13 mouse cellular contexts compared by ENCODE assay signal in genomic region chr3:151332688-151333452, GRCm38 (mm10).
DNase-seq lines count a peak whose midpoint lies in the region; ATAC-seq lines count a peak whose summit lies in the region.
"Had no signal": no experiment of that assay in that cellular context is flagged by ENCODE, and none has a peak within 500 bp of the region (broad histone marks: within the 10 kb centered on the region; RNA-seq: fewer than 3 reads in every experiment).

No protein-coding gene starts in this region.

- WGBS in embryonic facial prominence, embryonic 15.5 days, result 24% methylated on average over 9 of the region's 9 CpGs

- H3K9ac ChIP-seq in embryonic facial prominence, embryonic 15.5 days, result no peak overlapping the region

- no peaks in the 10 kb centered on the region for H3K27me3 ChIP-seq in embryonic facial prominence, embryonic 15.5 days

- intact Hi-C loops in left cerebral cortex, postnatal 4 days (cut with DNase I), result no loop called here
- intact Hi-C loops in left cerebral cortex, postnatal 36 days (cut with DNase I), result no loop called here

- H3K4me3 ChIP-seq in embryonic facial prominence, embryonic 15.5 days (replicated peaks), result no peak overlapping the region

- H3K4me1 ChIP-seq in embryonic facial prominence, embryonic 15.5 days, result peaks cover 27% of the 10 kb centered on the region

- H3K36me3 ChIP-seq in embryonic facial prominence, embryonic 15.5 days, result no peaks in the 10 kb centered on the region

- peak; percentile 42 for DNase-seq in embryo, embryonic 11 days
- DNase-seq in embryo, embryonic 10 days (ENCODE audit: low spot score), result no peak
- peak; percentile 14 for DNase-seq in left cerebral cortex, postnatal 4 days
- DNase-seq in left cerebral cortex, postnatal 36 days (ENCODE audit: low spot score in 2 of 2), result no peak
- DNase-seq in cerebellum, adult 9-10 months, result peak; percentile 79
- DNase-seq in frontal cortex, postnatal 25 days (ENCODE audit: low spot score in 2 of 2), result no peak
- DNase-seq in heart, adult 9 months (ENCODE audit: low spot score in 2 of 2), result no peak
- DNase-seq: adrenal gland, postnatal 10 days; gastrocnemius, postnatal 25 days; kidney, postnatal 14 days had no signal

- no peak; the same call in 1 of the 2 replicates for ATAC-seq in embryonic facial prominence, embryonic 15.5 days (ENCODE audit: insufficient number of reproducible peaks, low FRiP score, low TSS enrichment, low read depth)

- peak overlapping the region; percentile 69 for H3K27ac ChIP-seq in embryonic facial prominence, embryonic 15.5 days (replicated peaks)
- H3K27ac ChIP-seq: macrophage had no signal

- H3K4me2 ChIP-seq in embryonic facial prominence, embryonic 15.5 days (replicated peaks), result 0 out of 2 replicates have a peak overlapping the region, but pooled peaks have one; percentile 12
- H3K4me2 ChIP-seq: liver, embryonic 11.5 days had no signal

- H3K9me3 ChIP-seq in embryonic facial prominence, embryonic 15.5 days (replicated peaks), result no peaks in the 10 kb centered on the region

Comparison
In these comparisons a context has a peak if more than half of its experiments do, and no peak if none do; other contexts are left out.
1. DNase-seq: peak in embryo, embryonic 11 days (single experiment), left cerebral cortex, postnatal 4 days (single experiment) and cerebellum, adult 9-10 months (single experiment); none in embryo, embryonic 10 days (single experiment), left cerebral cortex, postnatal 36 days (0 of 2), frontal cortex, postnatal 25 days (0 of 2) and heart, adult 9 months (0 of 2).